In the genomic region with DNA sequence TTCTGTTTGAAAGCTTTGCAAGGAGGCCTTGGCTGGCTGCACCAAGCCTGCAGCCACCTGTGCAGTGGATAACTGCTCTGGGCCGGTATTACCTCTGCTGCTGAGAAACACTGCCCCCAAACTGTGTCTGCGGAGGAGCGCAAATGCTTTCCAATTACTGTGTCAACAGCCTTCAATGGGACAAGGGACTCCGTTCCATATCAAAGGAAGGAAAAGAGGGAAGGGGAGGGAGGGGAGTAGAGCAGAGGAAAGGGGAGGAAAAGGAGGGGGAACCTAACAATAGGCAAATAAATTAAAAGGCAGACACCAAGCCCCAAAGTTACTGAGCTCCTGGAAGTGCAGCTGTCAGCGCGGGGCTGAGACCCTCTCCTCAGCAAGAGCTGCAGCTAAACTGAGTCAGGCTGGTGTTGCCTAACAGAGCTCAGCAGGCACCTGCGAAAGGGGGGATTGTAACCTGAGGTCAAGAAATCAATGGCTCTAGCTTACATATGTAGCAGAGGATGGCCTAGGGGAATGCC, we compare ENCODE assay signal across 11 mouse cellular contexts. TPM values are rescaled to one million over a fixed set of nuclear protein-coding genes. Genes with fewer than 3 reads are reported as not detected.
DNase-seq lines count a peak whose midpoint lies in the region; ATAC-seq lines count a peak whose summit lies in the region.
"Had no signal": no experiment of that assay in that cellular context is flagged by ENCODE, and none has a peak within 500 bp of the region (broad histone marks: within the 10 kb centered on the region; RNA-seq: fewer than 3 reads in every experiment).

No protein-coding gene starts in this region.

- 2% methylated on average over 7 of the region's 7 CpGs for WGBS in forebrain, embryonic 16.5 days
- 4% methylated on average over 7 of the region's 7 CpGs for WGBS in midbrain, embryonic 14.5 days

- peak; percentile 16 to 40 for DNase-seq in kidney, postnatal 4 days
- no peak for DNase-seq in kidney, adult 11 months
- DNase-seq in embryo, embryonic 10.5 days (ENCODE audit: low spot score), result peak; percentile 43
- peak; percentile 62 for DNase-seq in midbrain, embryonic 14.5 days
- DNase-seq in MN1 (ENCODE audit: low spot score), result no peak
- no peak for DNase-seq in frontal cortex, postnatal 36 days (ENCODE audit: low spot score in 2 of 2)
- DNase-seq: gastrocnemius, adult 2 months; lung, postnatal 4 days had no signal

- H3K27me3 ChIP-seq in forebrain, embryonic 16.5 days (replicated peaks; ENCODE audit: control insufficient read depth, insufficient read depth, low read length), result 0 out of 2 replicates have a peak, but pooled peaks cover 4% of the 10 kb centered on the region
- H3K27me3 ChIP-seq in midbrain, embryonic 14.5 days (ENCODE audit: control insufficient read depth, insufficient read depth, low read length), result no peaks in the 10 kb centered on the region

- H3K4me1 ChIP-seq in forebrain, embryonic 16.5 days (replicated peaks; ENCODE audit: control insufficient read depth, insufficient read depth, low read length), result peaks cover 13% of the 10 kb centered on the region; the same call in 1 of the 2 replicates
- peaks cover 15% of the 10 kb centered on the region for H3K4me1 ChIP-seq in midbrain, embryonic 14.5 days (ENCODE audit: control insufficient read depth, insufficient read depth, low read length)

- H3K27ac ChIP-seq in forebrain, embryonic 16.5 days (ENCODE audit: low read length), result no peak overlapping the region
- no peak overlapping the region for H3K27ac ChIP-seq in midbrain, embryonic 14.5 days (replicated peaks; ENCODE audit: low read depth, low read length)
- H3K27ac ChIP-seq: gastrocnemius, adult 2 months had no signal

- no peaks in the 10 kb centered on the region for H3K36me3 ChIP-seq in forebrain, embryonic 16.5 days (ENCODE audit: control insufficient read depth, insufficient read depth)
- no peaks in the 10 kb centered on the region for H3K36me3 ChIP-seq in midbrain, embryonic 14.5 days (ENCODE audit: control insufficient read depth, insufficient read depth, low read length)

- H3K9ac ChIP-seq in forebrain, embryonic 16.5 days (replicated peaks; ENCODE audit: low read depth, low read length), result no peak overlapping the region
- H3K9ac ChIP-seq in midbrain, embryonic 14.5 days (replicated peaks; ENCODE audit: low read length), result no peak overlapping the region

- H3K9me3 ChIP-seq in forebrain, embryonic 16.5 days (ENCODE audit: control insufficient read depth, low read length), result no peaks in the 10 kb centered on the region
- no peaks in the 10 kb centered on the region for H3K9me3 ChIP-seq in midbrain, embryonic 14.5 days (ENCODE audit: control insufficient read depth, low read length)

- H3K4me3 ChIP-seq in forebrain, embryonic 16.5 days (replicated peaks; ENCODE audit: low read length), result no peak overlapping the region
- no peak overlapping the region for H3K4me3 ChIP-seq in midbrain, embryonic 14.5 days (replicated peaks; ENCODE audit: low read depth, low read length)
- H3K4me3 ChIP-seq: gastrocnemius, adult 2 months had no signal

- H3K4me2 ChIP-seq in forebrain, embryonic 16.5 days (ENCODE audit: low read length), result 0 out of 2 replicates have a peak overlapping the region, but pooled peaks have one; percentile 8
- peak overlapping the region; percentile 27 for H3K4me2 ChIP-seq in midbrain, embryonic 14.5 days (ENCODE audit: low read length)

- peak; percentile 70 for ATAC-seq in forebrain, embryonic 16.5 days
- peak; percentile 68 for ATAC-seq in midbrain, embryonic 14.5 days (ENCODE audit: low FRiP score, low TSS enrichment)
- ATAC-seq: intestine, embryonic 16.5 days; Patski had no signal

RNA-seq across cellular contexts. Expression of a gene that starts 54.9 kb away (rescaled TPM):
- 0.32 and 0.65 TPM in 2 replicates for polyA plus RNA-seq in forebrain, embryonic 16.5 days (2015; fragmentation: Nextera tagmentation; extraction: Ambion mirVana)
- 0.45 and 0.66 TPM in 2 replicates for polyA plus RNA-seq in midbrain, embryonic 14.5 days (2014; fragmentation: Nextera tagmentation; extraction: Ambion mirVana)
- polyA plus RNA-seq: intestine, embryonic 16.5 days; Patski had no signal

Comparison
In these comparisons a context has a peak if more than half of its experiments do, and no peak if none do; other contexts are left out.
1. DNase-seq: peak in kidney, postnatal 4 days (2 of 2), embryo, embryonic 10.5 days (single experiment) and midbrain, embryonic 14.5 days (single experiment); none in kidney, adult 11 months (single experiment), MN1 (single experiment) and frontal cortex, postnatal 36 days (0 of 2).